Mouse (Mus musculus) adrenal gland, adult 8-10 months (tissue): Measurements from ENCODE around the gene Sema6d. TPM values are rescaled to one million over a fixed set of nuclear protein-coding genes. Genes with fewer than 3 reads are reported as not detected.

Source experiments
- DNase-seq: peaks from one replicate; pipeline ENCODE4 v3.0.0; 2022
- total RNA-seq, 4 experiments: library from RNA; stranded (reverse); gene quantifications; 2 replicates each; pipeline ENCODE4 v1.2.4; 2022

Sema6d gene
- total RNA-seq, 4 experiments from 2014 or later = 5.1 to 12.7 (median 10.7) TPM

GRCm38 (mm10) chr2:124660686-124661085, 570.9 kb downstream of the Sema6d start:
- DNase-seq = no peak

- DNase-seq = no peak
These were observed 571.5 kb downstream of the Sema6d start for GRCm38 (mm10) chr2:124661316-124661715.

DNA sequence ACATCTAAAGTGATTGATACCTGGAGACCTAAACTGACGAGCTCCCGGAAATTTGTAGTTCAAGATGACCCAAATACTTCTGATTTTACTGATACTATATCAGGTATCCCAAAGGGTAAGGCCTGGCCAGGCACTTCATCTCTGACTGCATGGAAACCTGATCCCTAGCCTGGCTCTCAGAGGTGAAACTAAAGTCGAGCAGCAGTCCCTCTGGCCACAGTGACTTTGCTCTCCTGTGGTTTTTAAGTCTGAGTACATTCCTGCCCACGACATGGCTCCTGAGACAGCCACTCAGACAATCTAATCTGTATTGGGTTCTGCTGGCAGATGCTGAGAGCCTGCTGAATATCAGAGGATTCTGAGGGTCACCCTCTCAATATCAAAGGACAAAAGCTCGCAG, 572.5 kb downstream of the Sema6d start:
- no peak for DNase-seq

DNA sequence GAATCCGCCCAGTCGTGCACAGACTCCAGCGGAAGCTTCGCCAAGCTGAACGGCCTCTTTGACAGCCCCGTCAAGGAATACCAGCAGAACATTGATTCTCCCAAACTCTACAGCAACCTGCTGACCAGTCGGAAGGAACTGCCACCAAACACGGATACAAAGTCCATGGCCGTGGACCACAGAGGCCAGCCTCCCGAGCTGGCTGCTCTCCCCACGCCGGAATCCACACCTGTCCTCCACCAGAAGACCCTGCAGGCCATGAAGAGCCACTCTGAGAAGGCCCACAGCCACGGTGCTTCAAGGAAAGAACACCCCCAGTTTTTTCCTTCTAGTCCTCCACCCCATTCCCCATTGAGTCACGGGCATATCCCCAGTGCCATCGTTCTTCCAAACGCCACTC, 574.4 kb downstream of the Sema6d start:
- DNase-seq = no peak

DNA sequence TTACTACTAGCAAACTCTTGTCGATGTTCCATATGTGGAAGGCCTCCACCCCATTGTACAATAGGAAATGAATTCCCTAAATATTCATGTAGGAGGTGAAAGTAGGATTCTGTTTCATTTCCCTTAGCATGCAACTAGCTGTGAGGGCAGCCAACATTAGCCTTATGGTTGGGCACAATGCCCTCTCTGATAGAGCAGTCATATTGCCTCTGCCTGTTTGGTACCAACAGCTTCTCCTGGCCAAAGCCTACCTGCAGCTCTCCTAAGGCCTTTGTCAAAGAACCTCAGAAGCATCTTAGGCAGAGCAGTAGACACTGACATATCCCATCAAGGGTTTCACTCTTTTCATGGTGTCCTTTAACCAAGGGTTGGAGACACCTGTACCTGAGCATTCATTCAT, 578.7 kb downstream of the Sema6d start:
- DNase-seq = no peak

- DNase-seq = no peak
These were observed 583.3 kb downstream of the Sema6d start for GRCm38 (mm10) chr2:124673117-124673516.

- no peak for DNase-seq
These were observed 594.7 kb downstream of the Sema6d start for GRCm38 (mm10) chr2:124684481-124684901.

- DNase-seq = no peak
These were observed 600.6 kb downstream of the Sema6d start for GRCm38 (mm10) chr2:124690372-124690771.

GRCm38 (mm10) chr2:124702621-124703020, 612.9 kb downstream of the Sema6d start:
- DNase-seq = no peak

- no peak for DNase-seq
These were observed 615.2 kb downstream of the Sema6d start for GRCm38 (mm10) chr2:124704922-124705321.

GRCm38 (mm10) chr2:124705806-124706205, 616.0 kb downstream of the Sema6d start:
- DNase-seq = no peak

DNA sequence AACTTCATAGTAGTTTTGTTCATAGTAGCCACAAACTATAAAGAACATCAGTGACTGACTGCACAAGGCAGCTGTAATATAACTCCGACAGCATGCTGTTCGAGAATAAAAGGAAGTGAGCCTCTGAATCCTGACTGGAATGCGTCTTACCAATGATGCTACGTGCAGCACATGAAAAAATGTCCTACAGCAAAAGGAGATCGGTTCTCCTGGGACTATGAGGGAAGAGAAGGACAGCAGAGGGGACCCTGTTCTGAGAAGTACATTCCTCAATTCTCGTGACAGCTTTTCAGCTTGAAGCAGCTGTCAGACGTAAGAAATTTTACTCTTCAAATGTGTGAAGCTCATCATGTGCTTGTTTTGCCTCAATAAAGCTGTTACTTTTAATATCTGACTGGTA, 617.1 kb downstream of the Sema6d start:
- no peak for DNase-seq
